Mouse (Mus musculus): ENCODE measurements at regions not wholly inside any gene's neighbourhood (a gene's known extent, or its start where the extent isn't known, plus 50 kb on each side); places are given as distances from the start of the nearest gene placed in this dataset.

- no peak for TF ChIP-seq PAX5 (IDR thresholded peaks at IDR 0.05; ENCODE audit: low read length)
- TF ChIP-seq SIN3A (IDR thresholded peaks at IDR 0.05; ENCODE audit: low read length) = no peak
- no peak for TF ChIP-seq CTCF (conservative IDR thresholded peaks at IDR 0.05 in 1 of 2, IDR thresholded peaks at IDR 0.05 in 1 of 2; ENCODE audit: low read depth in 2 of 2, low read length in 2 of 2)
- TF ChIP-seq POLR2AphosphoS2 (IDR thresholded peaks at IDR 0.05; ENCODE audit: low read depth, low read length) = no peak
- no peak for TF ChIP-seq CHD1 (IDR thresholded peaks at IDR 0.05; ENCODE audit: low read depth, low read length)
- TF ChIP-seq NELFE (IDR thresholded peaks at IDR 0.05; ENCODE audit: low read depth, low read length) = no peak
- no peak for TF ChIP-seq POLR2A (IDR thresholded peaks at IDR 0.05; ENCODE audit: low read depth, low read length)
- TF ChIP-seq BHLHE40 (IDR thresholded peaks at IDR 0.05; ENCODE audit: low read depth, low read length) = no peak
- TF ChIP-seq ETS1 (conservative IDR thresholded peaks at IDR 0.05; ENCODE audit: low read depth, low read length) = no peak
- no peak for TF ChIP-seq MAX (IDR thresholded peaks at IDR 0.05; ENCODE audit: low read length)
- no peak for TF ChIP-seq RCOR1 (conservative IDR thresholded peaks at IDR 0.05; ENCODE audit: low read depth, low read length)
- no peak for TF ChIP-seq TBP (conservative IDR thresholded peaks at IDR 0.05; ENCODE audit: low read depth, low read length)
Observed at GRCm38 (mm10) chr19:59404082-59404481, 54.1 kb upstream of the Emx2 start.
